In the genomic region with DNA sequence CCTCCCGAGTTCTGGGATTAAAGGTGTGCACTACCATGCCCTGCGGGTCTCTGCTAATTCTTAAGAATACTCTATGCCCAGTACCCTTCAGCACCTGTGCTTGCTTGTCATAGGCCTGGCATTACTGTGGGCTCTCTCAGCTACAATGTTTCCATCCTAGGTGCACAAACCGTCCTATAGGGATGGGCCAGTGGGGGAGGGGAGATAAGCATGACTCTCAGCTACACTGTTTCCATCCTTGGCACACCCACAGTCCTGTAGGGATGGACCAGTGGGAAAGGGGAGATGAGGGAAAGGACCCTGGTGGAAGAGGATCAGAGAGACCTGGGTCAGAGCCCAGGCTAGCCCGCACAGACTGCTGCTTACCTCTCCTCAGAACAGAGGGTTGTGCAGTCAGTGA, we compare ENCODE assay signal across 33 mouse cellular contexts. TPM values are rescaled to one million over a fixed set of nuclear protein-coding genes. Genes with fewer than 3 reads are reported as not detected.
"Had no signal": no experiment of that assay in that cellular context is flagged by ENCODE, and none has a peak within 500 bp of the region (broad histone marks: within the 10 kb centered on the region; RNA-seq: fewer than 3 reads in every experiment).

No protein-coding gene starts in this region.

- DNase-seq: gastrocnemius, adult 2 months; gastrocnemius, postnatal 10 days; gastrocnemius, postnatal 25 days; heart, adult 18-20 months; heart, postnatal 10 days; heart, postnatal 4 days; kidney, adult 11 months; kidney, adult 2 months; kidney, adult 9 months; kidney, postnatal 14 days; kidney, postnatal 36 days; layer of hippocampus, adult 9-11 months; layer of hippocampus, postnatal 36 days; left cerebral cortex, postnatal 4 days had no signal

- H3K4me2 ChIP-seq: heart, embryonic 11.5 days; hindbrain, embryonic 12.5 days; hindbrain, embryonic 14.5 days; kidney, embryonic 15.5 days; limb, embryonic 13.5 days; limb, embryonic 15.5 days; liver, embryonic 12.5 days had no signal

- ATAC-seq: hindbrain, embryonic 16.5 days; intestine, embryonic 16.5 days; liver, embryonic 12.5 days had no signal

- H3K4me3 ChIP-seq: gastrocnemius, adult 2 months; hindbrain, embryonic 10.5 days; hindbrain, embryonic 12.5 days; kidney, embryonic 15.5 days; limb, embryonic 13.5 days; limb, embryonic 15.5 days; liver, embryonic 12.5 days had no signal

- H3K9me3 ChIP-seq: hindbrain, embryonic 10.5 days; hindbrain, embryonic 12.5 days; kidney, embryonic 15.5 days; limb, embryonic 13.5 days; limb, embryonic 15.5 days; liver, embryonic 12.5 days had no signal

- H3K36me3 ChIP-seq: hindbrain, embryonic 10.5 days; hindbrain, embryonic 12.5 days; kidney, embryonic 15.5 days; limb, embryonic 13.5 days; limb, embryonic 15.5 days; liver, embryonic 12.5 days had no signal

- H3K27me3 ChIP-seq: hindbrain, embryonic 12.5 days; limb, embryonic 15.5 days had no signal

- H3K9ac ChIP-seq: hindbrain, embryonic 12.5 days; hindbrain, embryonic 14.5 days; kidney, embryonic 15.5 days; limb, embryonic 13.5 days; limb, embryonic 15.5 days; liver, embryonic 12.5 days had no signal

- H3K27ac ChIP-seq: gastrocnemius, adult 2 months; hindbrain, embryonic 10.5 days; hindbrain, embryonic 12.5 days; hindbrain, embryonic 14.5 days; kidney, embryonic 15.5 days; kidney, postnatal 0 days; limb, embryonic 13.5 days; limb, embryonic 15.5 days; liver, embryonic 12.5 days had no signal

- H3K4me1 ChIP-seq: hindbrain, embryonic 12.5 days; kidney, embryonic 15.5 days; liver, embryonic 12.5 days had no signal

RNA-seq across cellular contexts. Expression of a gene that starts 4.6 kb away (rescaled TPM):
- total RNA-seq: gastrocnemius, adult 2 months; gastrocnemius, postnatal 10 days; gastrocnemius, postnatal 25 days; gastrocnemius, postnatal 4 days; heart, adult 18-20 months; heart, postnatal 10 days; heart, postnatal 4 days; left cerebral cortex, adult 18-20 months; left cerebral cortex, postnatal 25 days; left cerebral cortex, postnatal 4 days; liver, adult 2 months had no signal
- polyA plus RNA-seq: heart, embryonic 11.5 days; heart, embryonic 14.5 days; hindbrain, embryonic 10.5 days; hindbrain, embryonic 14.5 days; hindbrain, embryonic 16.5 days; limb, embryonic 11.5 days; liver, adult 2 months; liver, embryonic 12.5 days had no signal

RNA-seq across cellular contexts. Expression of a gene that starts 6.3 kb away (rescaled TPM):
- total RNA-seq: gastrocnemius, adult 2 months; gastrocnemius, postnatal 10 days; gastrocnemius, postnatal 25 days; gastrocnemius, postnatal 4 days; heart, adult 18-20 months; heart, adult 8-10 months; heart, postnatal 10 days; heart, postnatal 25 days; heart, postnatal 4 days; left cerebral cortex, postnatal 25 days; liver, adult 2 months had no signal
- polyA plus RNA-seq: hindbrain, embryonic 10.5 days; liver, adult 2 months had no signal
